Mouse (Mus musculus): Measurements from ENCODE around the gene Gm20388.

The Gm20388 gene

DNA sequence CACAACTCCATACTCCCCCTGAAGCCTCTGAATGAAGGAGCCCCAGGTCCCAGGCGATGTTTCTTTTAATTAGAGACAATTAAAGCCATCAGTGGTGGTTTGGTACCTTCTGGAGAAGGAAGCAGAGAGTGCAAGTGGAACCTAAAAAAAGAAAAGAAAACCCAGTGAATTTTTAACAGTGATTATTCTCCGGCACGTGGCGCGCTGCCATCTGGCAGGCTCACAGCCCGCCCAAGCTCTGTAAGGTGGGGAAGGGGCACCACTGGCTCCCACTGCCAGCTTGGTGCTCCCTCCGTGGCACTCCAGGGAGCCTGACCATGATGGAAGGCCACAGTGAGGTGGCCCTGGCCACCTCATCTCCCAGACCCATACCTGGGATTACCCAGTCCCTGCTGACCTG is 522.5 kb downstream of the Gm20388 start:
- no peak for DNase-seq (ENCODE audit: low spot score in 2 of 2)

DNA sequence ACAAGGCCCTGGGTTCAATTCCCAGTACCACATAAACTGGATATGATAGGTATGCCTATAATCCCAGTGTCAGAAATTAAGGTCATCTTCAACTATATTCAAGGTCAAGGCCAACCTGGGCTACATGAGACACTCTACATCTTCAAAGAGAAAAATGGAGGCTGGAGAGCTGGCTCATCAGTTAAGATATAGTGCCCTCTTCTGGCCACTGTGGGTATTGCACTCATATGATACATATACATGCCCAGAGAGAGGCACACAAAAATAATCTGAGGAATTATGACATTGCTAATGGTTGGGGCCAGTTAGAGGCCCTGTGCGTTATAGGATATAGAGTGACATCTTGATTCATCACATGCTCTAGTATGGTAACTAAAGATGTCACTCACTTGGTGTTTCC is 523.1 kb downstream of the Gm20388 start:
- DNase-seq (ENCODE audit: low spot score in 2 of 2) = no peak

DNA sequence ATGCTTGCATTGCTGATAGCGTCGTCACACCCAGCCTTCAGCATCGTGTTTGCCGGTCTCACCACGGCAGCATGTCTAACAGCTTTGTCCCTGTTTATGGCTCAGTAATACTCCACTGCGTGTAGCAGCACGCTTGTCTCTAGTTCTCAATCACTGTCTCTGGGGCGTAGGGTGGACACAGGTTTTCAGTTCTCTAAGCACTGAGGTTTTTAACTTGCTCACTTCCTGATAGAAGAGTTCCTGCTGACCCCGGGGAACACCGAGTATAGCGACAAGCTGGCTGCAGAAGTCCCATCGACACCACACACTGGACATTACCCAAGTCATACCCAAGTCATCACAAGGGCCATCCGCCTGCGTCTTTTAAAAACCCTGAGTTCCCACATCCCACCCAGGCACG is 525.1 kb downstream of the Gm20388 start:
- DNase-seq (ENCODE audit: low spot score in 2 of 2) = no peak

DNA sequence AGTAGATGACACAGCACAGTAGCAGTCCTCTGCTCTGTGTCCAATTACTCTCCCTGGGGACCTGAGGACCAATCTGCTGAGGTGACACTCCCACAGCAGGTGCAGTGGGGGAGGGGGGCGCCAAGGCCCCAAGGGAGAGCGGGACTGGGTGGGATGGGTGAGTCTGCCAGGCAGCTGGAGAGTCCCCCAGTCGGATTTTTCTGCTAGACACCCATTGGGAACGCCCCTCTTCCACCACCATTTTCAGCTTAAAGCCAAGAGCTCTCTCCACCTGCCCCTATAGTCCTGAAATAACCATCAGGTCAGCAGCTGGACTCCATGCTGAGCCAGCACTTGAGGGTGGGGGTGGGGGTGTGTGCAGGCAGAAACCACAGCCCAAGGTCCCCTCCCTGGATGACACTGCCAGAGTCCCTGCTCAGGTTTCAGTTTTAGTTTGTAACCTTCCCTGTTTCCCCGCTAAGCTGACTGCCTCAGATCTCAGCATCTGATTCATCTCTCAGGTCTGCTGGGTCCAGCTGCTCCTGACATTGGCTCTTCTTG is 525.9 kb downstream of the Gm20388 start:
- DNase-seq (ENCODE audit: low spot score in 2 of 2) = no peak

DNA sequence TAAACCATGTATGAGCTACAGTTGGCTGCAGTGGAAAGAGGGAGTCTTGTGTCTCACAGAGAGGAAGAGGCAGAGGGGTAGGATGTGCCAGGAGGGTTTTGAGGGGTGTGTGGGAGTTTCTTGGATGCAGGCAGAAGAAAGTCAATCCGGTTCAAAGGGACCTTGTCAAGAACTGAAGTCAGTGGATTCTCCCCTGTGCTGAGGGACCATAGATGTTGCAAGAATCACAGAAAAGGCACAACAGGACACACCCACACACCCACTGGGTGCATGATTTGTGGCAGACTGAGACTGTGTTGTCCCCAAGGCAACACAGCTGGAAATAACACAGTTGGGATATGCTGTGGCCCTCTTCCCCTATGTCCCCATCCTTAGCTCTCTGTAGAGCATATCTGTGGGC is 526.6 kb downstream of the Gm20388 start:
- no peak for DNase-seq (ENCODE audit: low spot score in 2 of 2)

DNA sequence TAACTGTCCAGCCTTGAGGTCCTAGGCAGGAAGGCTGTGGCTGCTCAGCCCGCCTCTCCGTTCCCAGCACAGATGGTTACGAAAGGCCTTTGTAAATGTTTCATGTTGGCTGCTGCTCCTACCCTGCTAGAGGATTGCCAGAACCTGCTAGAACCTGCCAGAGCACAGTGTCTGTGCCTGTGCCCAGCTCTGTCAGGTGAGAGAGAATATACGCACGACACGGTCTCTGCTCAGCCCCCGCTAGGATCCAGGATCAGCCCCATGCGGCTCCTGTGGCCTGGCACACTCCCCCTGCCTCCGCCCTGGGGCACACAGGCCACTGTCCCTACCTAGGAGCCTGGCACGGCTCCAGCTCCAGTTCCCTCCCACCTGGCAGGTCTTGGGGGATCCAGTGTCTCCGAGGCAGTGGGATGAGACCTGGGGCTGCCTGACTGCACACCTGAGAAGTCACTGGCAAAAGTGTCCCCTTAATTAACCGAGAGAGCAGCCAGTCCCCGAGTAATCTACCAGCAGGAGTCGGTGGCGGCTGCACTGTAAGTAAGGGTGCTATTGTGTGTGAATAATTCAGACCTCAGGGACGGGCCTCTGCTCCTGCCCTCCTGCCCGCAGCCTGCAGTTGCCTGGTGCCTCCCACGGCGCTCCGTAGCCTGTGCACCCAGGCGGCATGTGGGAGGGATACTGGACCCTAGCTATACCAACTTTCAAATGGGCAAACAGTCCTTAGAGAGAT is 527.2 kb downstream of the Gm20388 start:
- DNase-seq (ENCODE audit: low spot score in 2 of 2) = peak in 1 of 2 experiments; percentile 70

DNA sequence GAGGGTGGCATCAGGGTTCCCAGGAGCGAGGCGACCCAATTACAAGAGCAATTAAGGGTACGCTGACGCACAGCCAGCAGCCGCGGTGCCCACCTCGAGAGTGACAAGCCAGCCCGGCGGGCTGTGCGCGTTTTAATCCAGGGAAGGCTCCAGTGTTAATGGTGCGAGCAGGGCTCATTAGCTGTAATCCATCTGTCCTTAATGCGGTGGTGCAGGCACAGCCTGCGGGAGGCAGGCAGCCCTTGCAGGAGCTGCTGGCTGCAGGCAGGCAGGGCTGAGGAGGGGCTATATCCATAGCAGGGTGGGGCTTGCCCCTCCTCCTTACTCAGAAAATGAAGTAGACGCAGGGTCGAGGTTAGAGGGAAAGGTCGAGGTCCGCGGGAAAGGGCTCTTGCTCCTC is 528.7 kb downstream of the Gm20388 start:
- DNase-seq (ENCODE audit: low spot score in 2 of 2) = no peak

DNA sequence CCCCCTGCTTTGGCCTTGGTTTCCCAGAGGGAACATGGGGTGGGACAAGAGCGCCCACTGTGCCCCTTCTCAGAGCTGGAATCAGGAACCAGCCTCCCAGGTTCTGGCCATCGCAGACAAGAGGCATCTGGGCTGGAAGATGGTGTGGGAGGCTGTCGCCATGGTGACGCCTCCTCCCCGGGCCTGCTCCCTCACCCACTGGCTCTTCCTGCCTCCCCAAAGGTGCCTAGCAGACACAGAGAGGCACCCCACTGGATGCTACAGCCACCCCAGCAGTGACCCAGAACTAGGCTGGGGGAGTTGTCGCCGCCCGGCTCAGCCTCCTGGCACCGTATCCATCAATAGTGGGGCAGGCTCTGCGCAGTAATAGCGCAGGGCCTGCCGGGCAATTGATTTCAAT is 530.1 kb downstream of the Gm20388 start:
- DNase-seq (ENCODE audit: low spot score in 2 of 2) = no peak

DNA sequence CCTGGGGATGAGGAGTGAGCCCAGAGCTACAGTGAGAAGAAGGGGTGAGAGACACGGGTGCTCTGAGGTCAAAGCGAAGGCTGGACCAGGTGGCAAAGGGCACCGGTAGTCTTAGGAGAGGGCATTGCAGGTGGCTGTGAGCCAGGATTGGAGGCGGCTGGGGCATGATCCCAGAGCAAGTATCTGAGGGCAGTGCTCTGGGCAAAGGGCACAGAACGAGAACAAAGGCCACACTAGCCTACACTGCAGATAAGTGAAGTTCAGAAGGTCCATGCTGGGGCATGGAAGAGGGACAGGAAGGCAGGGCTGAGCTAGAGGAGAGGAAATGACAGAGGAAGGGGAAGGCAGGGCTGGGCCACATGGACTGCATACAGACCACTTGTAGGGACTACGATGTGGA is 531.0 kb downstream of the Gm20388 start:
- no peak for DNase-seq (ENCODE audit: low spot score in 2 of 2)

DNA sequence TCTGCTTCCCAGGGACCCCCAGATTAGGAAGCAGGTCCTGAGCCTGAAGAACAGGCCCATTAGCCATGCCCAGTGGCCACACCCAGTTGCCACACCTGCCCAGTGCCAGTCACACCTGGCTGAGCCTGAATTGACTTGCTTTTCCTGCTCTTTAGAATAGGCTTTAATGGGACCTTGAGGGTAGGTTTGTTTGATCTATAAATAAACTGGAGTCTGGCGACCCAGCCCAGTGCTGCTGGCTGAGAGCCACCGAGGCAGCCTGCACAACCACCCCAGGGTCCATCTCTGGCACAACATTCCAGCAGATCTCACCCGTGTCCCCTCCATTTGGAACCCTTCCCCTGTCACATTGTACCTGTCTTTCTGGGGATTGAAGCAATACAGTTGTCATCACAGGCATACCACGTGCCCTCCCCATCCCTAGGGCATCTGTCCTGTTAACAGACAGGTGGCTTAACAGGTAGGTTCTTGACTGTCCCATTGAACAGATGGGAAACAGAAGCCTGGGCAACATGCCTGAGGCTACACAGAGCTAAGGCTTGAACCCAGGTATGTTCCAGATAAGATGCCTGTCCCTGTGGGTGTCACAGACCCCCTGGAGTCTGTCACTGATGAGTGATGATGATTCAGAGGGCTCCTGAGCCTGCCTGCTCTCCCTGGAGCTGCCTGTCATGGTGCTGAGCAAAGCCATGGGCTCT is 531.8 kb downstream of the Gm20388 start:
- DNase-seq (ENCODE audit: low spot score in 2 of 2) = peak in 1 of 2 experiments; percentile 42

DNA sequence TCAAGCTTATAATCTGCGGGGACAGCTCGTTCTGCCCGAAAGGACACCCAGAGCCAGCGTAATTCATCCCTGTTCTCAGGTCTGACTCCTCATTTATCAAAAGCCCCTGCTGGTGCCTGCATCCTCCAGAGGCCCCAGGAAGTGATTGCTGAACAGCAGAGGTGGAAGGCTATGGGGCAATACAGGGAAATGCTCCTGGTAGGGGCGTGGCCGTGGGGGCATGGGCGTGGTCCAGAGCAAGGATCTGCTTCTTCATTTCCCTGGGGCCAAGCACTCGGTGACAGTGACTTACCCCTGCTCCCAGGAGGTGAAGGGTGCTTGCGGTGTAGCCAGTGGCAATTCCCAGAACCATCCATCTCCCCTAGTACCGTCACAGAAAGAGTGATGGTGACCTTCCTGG is 534.6 kb downstream of the Gm20388 start:
- DNase-seq (ENCODE audit: low spot score in 2 of 2) = no peak

DNA sequence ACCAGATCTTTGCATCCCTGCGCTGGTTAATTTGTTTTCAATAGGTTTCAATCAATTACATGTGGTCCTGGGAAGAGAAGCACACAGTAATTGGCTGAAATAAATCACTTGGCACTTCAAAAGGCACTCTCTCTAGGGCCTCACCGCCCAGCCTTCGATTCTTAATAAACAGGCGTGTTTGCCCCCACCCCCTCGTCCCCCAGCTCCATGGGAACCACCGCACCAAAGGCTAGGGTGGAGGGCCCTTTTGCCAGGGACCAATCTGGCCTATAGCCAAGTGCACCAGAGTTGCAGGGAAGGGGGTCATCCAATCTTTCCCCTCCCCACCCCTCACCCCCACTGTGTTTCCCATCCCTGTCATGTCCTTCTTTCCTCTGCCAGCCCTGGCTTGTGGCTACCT is 537.5 kb downstream of the Gm20388 start:
- DNase-seq (ENCODE audit: low spot score in 2 of 2) = no peak

DNA sequence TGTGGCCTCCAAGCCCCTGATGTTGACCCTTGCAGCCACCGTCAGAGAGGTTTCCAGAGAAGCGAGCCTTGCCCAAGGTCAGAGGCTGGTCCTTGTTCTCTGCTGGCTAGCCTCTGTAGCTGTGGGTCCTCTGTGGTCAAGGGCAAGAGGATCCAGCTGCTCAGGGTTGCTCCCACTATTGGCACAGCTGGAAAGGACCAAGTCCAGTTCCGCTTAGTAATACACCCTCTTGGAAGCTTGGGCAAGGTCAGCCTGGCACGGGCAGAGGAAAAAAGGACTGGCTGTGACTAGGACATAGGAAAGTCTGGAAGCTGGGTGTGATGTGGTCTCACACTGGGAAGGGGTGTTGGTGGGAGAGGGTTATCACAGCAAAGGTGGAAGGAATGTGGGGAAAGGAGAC is 538.5 kb downstream of the Gm20388 start:
- DNase-seq (ENCODE audit: low spot score in 2 of 2) = no peak

DNA sequence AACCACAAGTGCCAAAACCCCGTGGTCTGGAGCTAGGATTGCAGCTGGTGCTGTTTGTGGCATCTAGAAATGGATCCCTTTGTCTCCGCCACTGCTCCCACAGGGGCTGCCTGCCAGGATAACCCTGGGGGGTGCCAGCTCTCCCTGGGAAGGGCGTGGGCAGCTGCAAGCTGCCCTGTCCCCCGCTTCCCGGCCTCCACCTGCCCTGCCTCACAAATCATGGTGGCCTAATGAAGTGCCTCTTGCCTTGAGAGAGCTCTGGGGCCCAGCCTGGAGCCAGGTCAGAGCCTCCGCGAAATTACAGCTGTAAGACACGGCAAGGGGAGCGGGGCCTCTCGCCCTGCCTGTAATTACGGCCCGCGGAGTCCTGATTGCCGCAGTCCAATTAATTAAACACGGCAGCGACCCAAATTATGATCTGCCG is 539.0 kb downstream of the Gm20388 start:
- no peak for DNase-seq (ENCODE audit: low spot score in 2 of 2)

DNA sequence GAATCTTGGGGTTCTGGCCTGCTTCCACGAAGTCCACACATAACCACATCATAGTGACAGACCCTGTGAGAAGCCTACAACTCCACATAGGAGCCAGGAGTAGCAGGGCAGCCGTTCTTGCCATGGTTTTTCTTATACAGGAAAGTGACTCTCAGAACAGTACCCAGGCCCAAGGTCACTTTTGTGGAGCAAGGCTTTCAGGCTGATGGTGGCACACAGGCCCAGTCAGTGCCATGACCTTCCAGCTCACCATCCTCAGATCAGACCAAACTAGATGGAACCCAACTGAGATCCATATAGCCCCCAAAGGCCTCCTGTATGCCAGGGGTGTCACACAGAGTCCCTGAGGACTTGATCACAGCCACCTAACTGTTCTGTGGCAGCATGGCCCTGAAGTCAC is 541.5 kb downstream of the Gm20388 start:
- no peak for DNase-seq (ENCODE audit: low spot score in 2 of 2)

DNA sequence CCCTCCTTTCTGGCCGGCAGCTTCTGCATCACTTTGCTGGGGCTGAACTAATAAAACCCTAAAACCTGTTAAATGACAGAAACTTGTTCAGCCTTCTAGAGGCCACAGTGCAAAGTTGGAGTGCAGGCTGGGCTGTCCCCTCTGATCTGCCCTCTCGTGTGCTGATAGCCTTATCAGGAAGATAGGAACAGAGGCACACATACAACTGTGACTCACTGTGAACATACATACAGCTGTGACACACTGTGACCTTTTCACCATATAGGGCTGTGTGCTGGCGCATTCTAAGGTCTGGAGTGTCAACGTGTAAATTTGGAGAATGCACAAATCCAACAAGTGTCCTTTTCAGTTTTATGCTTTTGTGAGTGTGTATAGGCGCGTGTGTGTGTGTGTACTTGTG is 543.8 kb downstream of the Gm20388 start:
- DNase-seq (ENCODE audit: low spot score in 2 of 2) = no peak

DNA sequence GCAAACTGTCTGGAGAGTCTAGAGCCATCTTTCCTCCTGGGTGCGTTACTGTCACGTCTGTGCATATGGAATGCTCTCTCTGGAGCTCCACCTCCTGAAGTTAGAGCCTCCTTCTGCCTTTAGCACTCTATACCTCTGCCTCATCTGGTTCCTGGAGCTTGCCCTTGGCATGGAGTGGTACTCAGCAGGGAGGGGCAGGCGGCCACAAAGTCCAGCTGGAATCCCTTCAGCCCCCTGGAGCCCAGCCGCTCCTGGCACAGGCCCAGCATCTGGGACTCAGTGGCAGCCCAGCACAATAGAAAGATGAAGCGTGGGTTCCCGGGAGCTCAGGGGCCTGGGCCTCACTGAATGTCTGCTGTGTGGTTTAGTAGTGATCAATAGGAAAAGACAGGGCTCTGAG is 549.7 kb downstream of the Gm20388 start:
- no peak for DNase-seq (ENCODE audit: low spot score in 2 of 2)

DNA sequence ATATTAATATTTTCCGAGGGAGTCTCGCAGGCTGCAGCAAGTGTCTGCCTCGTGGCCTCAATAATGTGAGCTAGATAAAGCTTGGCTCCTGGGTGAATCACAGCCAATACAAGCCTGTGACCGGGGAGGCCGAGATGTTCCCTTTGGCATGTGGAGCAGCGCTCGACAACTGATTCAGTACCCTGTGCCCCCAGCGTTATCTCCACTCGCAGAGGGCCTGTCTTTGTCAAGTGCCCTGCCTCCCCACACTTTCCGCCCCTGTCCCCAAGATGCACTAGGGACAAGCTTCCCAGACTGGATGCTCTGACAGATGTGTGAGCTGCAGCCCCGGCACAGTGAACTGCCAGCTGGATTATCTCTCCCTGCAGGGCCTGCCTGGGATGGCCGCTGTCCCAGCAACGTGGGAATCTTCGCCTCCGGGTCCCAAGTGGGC is 551.5 kb downstream of the Gm20388 start:
- no peak for DNase-seq (ENCODE audit: low spot score in 2 of 2)

DNA sequence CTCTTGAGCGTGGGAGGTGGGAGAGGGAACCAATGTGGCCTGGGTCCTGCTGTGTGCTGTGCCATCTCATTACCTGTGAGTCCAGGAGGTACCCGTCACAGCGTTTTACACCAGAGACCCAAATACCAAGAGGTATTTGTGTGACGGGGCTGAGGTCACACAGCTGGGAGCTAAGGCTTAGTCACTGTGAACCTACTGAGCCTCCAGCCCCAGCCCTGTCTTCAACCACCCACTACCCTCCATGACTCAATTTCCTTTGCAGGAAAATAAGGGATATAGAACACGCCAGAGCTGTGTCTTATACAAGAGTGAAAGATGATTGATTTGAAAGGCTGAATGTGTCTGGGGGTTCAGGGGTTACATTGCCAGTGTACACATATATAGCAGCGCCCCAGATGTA is 552.0 kb downstream of the Gm20388 start:
- no peak for DNase-seq (ENCODE audit: low spot score in 2 of 2)

DNA sequence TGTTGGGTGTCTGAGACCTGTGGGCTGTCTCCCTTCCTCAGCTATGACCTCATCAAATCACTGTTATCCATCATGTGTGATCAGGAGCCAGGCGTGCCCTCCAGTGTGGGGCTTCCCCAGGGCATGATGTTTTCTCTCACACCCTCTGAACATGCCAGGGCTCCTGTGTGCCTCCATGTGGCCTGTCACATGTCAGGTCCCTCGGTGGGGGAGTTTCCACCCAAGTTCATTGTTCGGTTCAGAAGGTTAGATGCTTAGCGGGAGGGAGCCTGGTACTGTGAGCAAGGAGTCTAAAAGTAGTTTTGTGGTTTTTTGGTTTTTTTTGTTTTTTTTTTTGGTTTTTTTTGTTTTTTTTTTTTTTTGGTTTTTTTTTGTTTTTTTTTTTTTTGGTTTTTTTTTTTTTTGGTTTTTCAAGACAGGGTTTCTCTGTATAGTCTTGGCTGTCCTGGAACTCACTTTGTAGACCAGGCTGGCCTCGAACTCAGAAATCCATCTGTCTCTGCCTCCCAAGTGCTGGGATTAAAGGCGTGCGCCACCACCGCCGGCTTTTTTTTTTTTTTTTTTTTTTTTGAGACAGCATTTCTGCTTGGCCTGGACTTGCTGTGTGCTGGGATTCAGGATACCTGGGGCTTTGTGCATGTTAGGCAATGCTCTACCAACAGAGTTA is 553.4 kb downstream of the Gm20388 start:
- no peak for DNase-seq (ENCODE audit: low spot score in 2 of 2)

DNA sequence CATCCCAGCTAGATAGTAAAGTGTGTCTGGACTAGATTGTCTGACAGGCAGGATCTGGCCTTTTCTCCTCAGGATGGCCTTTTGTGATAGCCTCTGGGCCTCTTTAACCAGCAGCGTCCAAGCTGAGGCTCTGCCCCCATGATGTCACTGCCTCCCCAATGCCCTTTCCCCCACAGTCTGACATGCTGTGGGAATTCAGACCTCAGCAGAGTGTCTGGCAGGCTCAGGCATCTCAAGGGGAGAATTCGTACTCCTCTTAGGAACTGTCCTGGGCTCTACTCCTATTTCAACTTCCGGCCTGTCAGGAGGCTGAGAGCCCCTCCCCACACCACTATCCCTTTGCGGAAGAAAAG is 553.9 kb downstream of the Gm20388 start:
- DNase-seq (ENCODE audit: low spot score in 2 of 2) = no peak

DNA sequence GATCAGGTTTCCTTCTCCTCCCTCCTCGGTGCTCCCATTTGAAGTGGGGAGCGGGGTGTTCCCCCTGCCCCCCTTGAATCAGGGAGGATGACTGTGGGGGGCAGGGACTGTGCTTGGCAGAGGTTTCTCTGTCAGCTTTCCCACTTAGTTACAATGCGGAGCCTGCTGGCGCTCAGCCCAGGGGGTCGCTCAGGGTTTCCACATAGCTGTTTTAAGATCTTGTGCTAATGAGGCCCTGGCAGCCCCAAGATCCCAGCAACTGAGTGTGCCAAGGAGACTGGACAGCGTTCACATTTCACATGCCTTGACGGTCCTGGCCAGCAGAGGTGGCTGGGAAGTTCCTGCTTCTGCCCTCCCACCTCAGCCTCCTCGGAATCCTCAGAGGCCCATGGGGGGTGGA is 555.1 kb downstream of the Gm20388 start:
- DNase-seq (ENCODE audit: low spot score in 2 of 2) = no peak

DNA sequence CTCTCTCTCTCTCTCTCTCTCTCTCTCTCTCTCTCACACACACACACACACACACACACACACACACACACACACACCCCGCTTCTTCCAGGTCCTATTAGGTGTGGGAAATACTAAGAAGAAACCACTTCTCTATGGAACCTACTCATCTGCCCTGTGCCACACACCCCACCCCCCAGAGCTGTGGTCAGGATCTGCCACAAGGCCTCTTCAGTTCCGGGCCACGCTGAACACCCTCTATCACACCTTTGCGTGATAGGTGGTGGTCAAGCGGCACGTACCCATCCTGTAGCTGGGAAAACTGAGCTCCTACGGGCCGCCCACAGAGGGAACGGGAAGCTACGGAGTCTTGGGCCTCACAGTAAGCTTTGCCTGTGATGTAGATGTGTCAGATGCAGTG is 555.6 kb downstream of the Gm20388 start:
- DNase-seq (ENCODE audit: low spot score in 2 of 2) = no peak

All from urinary bladder, adult 18-20 months (tissue).